Mouse (Mus musculus): ENCODE data around the gene Zcchc17. TPM values are rescaled to one million over a fixed set of nuclear protein-coding genes. Genes with fewer than 3 reads are reported as not detected.

Zcchc17 gene
- total and polyA plus RNA-seq, 3 experiments, result 31.7 to 67.7 (median 51.8) TPM

GRCm38 (mm10) chr4:130377500-130377899 is 17.8 kb upstream of the Zcchc17 start:
- Histone ChIP-seq H3K27me3 (replicated peaks) (no peaks in the 10 kb centered on the region), H3K9me3 (replicated peaks; ENCODE audit: low read length) (peaks cover 7% of the 10 kb centered on the region), H3K4me1 (ENCODE audit: control insufficient read depth in 1 of 2, insufficient read depth in 2 of 2) (no peaks in the 10 kb centered on the region), H3K27ac (ENCODE audit: insufficient read depth, low read depth) (no peak overlapping the region), H3K4me2 (ENCODE audit: insufficient read depth, low read depth, poor library complexity, severe bottlenecking) (no peak overlapping the region), H3K79me2 (replicated peaks; ENCODE audit: control insufficient read depth, extremely low read depth, insufficient read depth, poor library complexity, severe bottlenecking) (no peaks in the 10 kb centered on the region; the same call in 1 of the 2 replicates), H3K36me3 (replicated peaks in 1 of 2; ENCODE audit: control insufficient read depth in 1 of 2, insufficient read depth in 1 of 2, low read length in 1 of 2) (peaks cover 68 to 98% of the 10 kb centered on the region in 2 experiments), H3K9ac (ENCODE audit: insufficient read depth, low read depth) (no peak overlapping the region), H3K4me3 (replicated peaks in 1 of 3; ENCODE audit: low read depth in 2 of 3, low read length in 2 of 3, poor library complexity in 1 of 3) (no peak overlapping the region)
- in situ Hi-C loops (cut with MboI; ENCODE audit: low pct_ligation_motif_present, low pct_unique_long_range_greater_than_20kb, low sequenced_read_pairs), result no loop called here
- TF ChIP-seq RCOR1 (conservative IDR thresholded peaks at IDR 0.05; ENCODE audit: low read depth, low read length), result no peak
- no peak for TF ChIP-seq SIN3A (IDR thresholded peaks at IDR 0.05; ENCODE audit: low read length)
- no peak for TF ChIP-seq CHD2 (IDR thresholded peaks at IDR 0.05; ENCODE audit: low read length)
- TF ChIP-seq CHD1 (IDR thresholded peaks at IDR 0.05; ENCODE audit: low read depth, low read length), result no peak
- no peak for TF ChIP-seq MEF2A (IDR thresholded peaks at IDR 0.05; ENCODE audit: borderline replicate concordance, low read depth, low read length)
- no peak for TF ChIP-seq TCF12 (IDR thresholded peaks at IDR 0.05; ENCODE audit: low read depth, low read length)
- TF ChIP-seq NELFE (IDR thresholded peaks at IDR 0.05; ENCODE audit: low read depth, low read length), result no peak
- no peak for TF ChIP-seq ZC3H11A (IDR thresholded peaks at IDR 0.05; ENCODE audit: low read depth, low read length)
- TF ChIP-seq ETS1 (conservative IDR thresholded peaks at IDR 0.05; ENCODE audit: low read depth, low read length), result no peak
- TF ChIP-seq RAD21 (IDR thresholded peaks at IDR 0.05; ENCODE audit: low read depth, low read length), result no peak
- no peak for TF ChIP-seq ZNF384 (IDR thresholded peaks at IDR 0.05; ENCODE audit: low read depth, low read length)
- TF ChIP-seq KAT2A (IDR thresholded peaks at IDR 0.05; ENCODE audit: insufficient replicate concordance, low read length), result no peak
- no peak for DNase-seq (ENCODE audit: extremely low read depth)
- dilution Hi-C loops (cut with MboI; ENCODE audit: extremely low pct_ligation_motif_present, extremely low pct_unique_long_range_greater_than_20kb, low sequenced_read_pairs), result no loop called here

DNA sequence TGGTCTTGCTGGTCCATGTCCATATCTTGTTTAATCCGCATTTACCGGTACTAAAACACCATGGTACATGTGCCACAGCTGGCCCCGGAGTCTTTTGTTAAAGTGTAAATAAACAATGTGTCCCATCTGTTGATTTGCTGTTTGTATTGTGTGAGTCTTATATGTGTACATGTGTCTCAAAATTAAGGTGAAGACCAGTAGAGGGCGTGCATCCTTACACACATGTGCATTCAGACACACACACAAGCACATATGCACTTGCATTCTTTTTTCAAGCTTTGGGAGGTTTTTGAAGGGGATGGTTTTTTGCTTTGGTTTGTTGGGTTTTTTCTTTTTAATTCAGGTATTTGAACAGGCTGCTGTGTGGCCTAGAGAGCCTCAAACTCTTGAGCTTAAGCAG is 16.9 kb upstream of the Zcchc17 start:
- dilution Hi-C loops (cut with MboI; ENCODE audit: extremely low pct_ligation_motif_present, extremely low pct_unique_long_range_greater_than_20kb, low sequenced_read_pairs), result no loop called here

More for the DNA sequence above, 16.9 kb upstream of the Zcchc17 start:
- no peak for TF ChIP-seq JUND (conservative IDR thresholded peaks at IDR 0.05; ENCODE audit: low read depth, low read length)
- TF ChIP-seq MAZ (IDR thresholded peaks at IDR 0.05; ENCODE audit: low read depth, low read length), result no peak
- TF ChIP-seq NRF1 (IDR thresholded peaks at IDR 0.05; ENCODE audit: low read depth, low read length), result no peak
- no peak for TF ChIP-seq ETS1 (conservative IDR thresholded peaks at IDR 0.05; ENCODE audit: low read depth, low read length)
- TF ChIP-seq HCFC1 (IDR thresholded peaks at IDR 0.05; ENCODE audit: low read depth, low read length), result no peak
- TF ChIP-seq RAD21 (IDR thresholded peaks at IDR 0.05; ENCODE audit: low read depth, low read length), result no peak; the same call in none of the 2 replicates
- no peak for TF ChIP-seq ZNF384 (IDR thresholded peaks at IDR 0.05; ENCODE audit: low read depth, low read length)
- TF ChIP-seq MXI1 (IDR thresholded peaks at IDR 0.05; ENCODE audit: low read depth, low read length), result no peak
- no peak for TF ChIP-seq CHD1 (IDR thresholded peaks at IDR 0.05; ENCODE audit: low read depth, low read length)
- no peak for TF ChIP-seq ZMIZ1 (IDR thresholded peaks at IDR 0.05; ENCODE audit: low read depth, low read length)
- TF ChIP-seq SMC3 (IDR thresholded peaks at IDR 0.05; ENCODE audit: low read depth, low read length), result peak; percentile 37
- no peak for TF ChIP-seq MAX (IDR thresholded peaks at IDR 0.05; ENCODE audit: low read length)
- no peak for TF ChIP-seq USF2 (conservative IDR thresholded peaks at IDR 0.05; ENCODE audit: low read depth, low read length)
- TF ChIP-seq POLR2AphosphoS2 (IDR thresholded peaks at IDR 0.05; ENCODE audit: low read depth, low read length), result no peak
- TF ChIP-seq TBP (conservative IDR thresholded peaks at IDR 0.05; ENCODE audit: low read depth, low read length), result no peak
- TF ChIP-seq KAT2A (IDR thresholded peaks at IDR 0.05; ENCODE audit: insufficient replicate concordance, low read length), result no peak
- TF ChIP-seq UBTF (IDR thresholded peaks at IDR 0.05; ENCODE audit: low read depth, low read length), result no peak
- TF ChIP-seq MYC (IDR thresholded peaks at IDR 0.05; ENCODE audit: low read depth, low read length), result 0 out of 2 replicates have a peak, but pooled peaks have one; percentile 19
- peak in 1 of 2 experiments; percentile 50; a peak in 2 of 4 replicates for TF ChIP-seq CTCF (conservative IDR thresholded peaks at IDR 0.05 in 1 of 2, IDR thresholded peaks at IDR 0.05 in 1 of 2; ENCODE audit: low read depth in 2 of 2, low read length in 2 of 2)
- TF ChIP-seq ZC3H11A (IDR thresholded peaks at IDR 0.05; ENCODE audit: low read depth, low read length), result no peak
- no peak for TF ChIP-seq ZKSCAN1 (IDR thresholded peaks at IDR 0.05; ENCODE audit: borderline replicate concordance, low read depth, low read length)
- TF ChIP-seq EP300 (IDR thresholded peaks at IDR 0.05; ENCODE audit: low read length), result no peak
- TF ChIP-seq SIN3A (IDR thresholded peaks at IDR 0.05; ENCODE audit: low read length), result no peak
- no peak for TF ChIP-seq MEF2A (IDR thresholded peaks at IDR 0.05; ENCODE audit: borderline replicate concordance, low read depth, low read length)
- Histone ChIP-seq H3K9ac (ENCODE audit: insufficient read depth, low read depth) (no peak overlapping the region), H3K79me2 (replicated peaks; ENCODE audit: control insufficient read depth, extremely low read depth, insufficient read depth, poor library complexity, severe bottlenecking) (no peaks in the 10 kb centered on the region; the same call in 1 of the 2 replicates), H3K36me3 (replicated peaks in 1 of 2; ENCODE audit: control insufficient read depth in 1 of 2, insufficient read depth in 1 of 2, low read length in 1 of 2) (peaks cover 67 to 93% of the 10 kb centered on the region in 2 experiments), H3K4me3 (replicated peaks in 1 of 3; ENCODE audit: low read depth in 2 of 3, low read length in 2 of 3, poor library complexity in 1 of 3) (no peak overlapping the region), H3K9me3 (replicated peaks; ENCODE audit: low read length) (peaks cover 7% of the 10 kb centered on the region), H3K27me3 (replicated peaks) (no peaks in the 10 kb centered on the region), H3K4me2 (ENCODE audit: insufficient read depth, low read depth, poor library complexity, severe bottlenecking) (no peak overlapping the region), H3K27ac (ENCODE audit: insufficient read depth, low read depth) (no peak overlapping the region), H3K4me1 (ENCODE audit: control insufficient read depth in 1 of 2, insufficient read depth in 2 of 2) (no peaks in the 10 kb centered on the region)
- in situ Hi-C loops (cut with MboI; ENCODE audit: low pct_ligation_motif_present, low pct_unique_long_range_greater_than_20kb, low sequenced_read_pairs), result no loop called here
- peak; percentile 21 for DNase-seq (ENCODE audit: extremely low read depth)
